Mouse (Mus musculus): Measurements from ENCODE around the gene Ralb.

Ralb gene

DNA sequence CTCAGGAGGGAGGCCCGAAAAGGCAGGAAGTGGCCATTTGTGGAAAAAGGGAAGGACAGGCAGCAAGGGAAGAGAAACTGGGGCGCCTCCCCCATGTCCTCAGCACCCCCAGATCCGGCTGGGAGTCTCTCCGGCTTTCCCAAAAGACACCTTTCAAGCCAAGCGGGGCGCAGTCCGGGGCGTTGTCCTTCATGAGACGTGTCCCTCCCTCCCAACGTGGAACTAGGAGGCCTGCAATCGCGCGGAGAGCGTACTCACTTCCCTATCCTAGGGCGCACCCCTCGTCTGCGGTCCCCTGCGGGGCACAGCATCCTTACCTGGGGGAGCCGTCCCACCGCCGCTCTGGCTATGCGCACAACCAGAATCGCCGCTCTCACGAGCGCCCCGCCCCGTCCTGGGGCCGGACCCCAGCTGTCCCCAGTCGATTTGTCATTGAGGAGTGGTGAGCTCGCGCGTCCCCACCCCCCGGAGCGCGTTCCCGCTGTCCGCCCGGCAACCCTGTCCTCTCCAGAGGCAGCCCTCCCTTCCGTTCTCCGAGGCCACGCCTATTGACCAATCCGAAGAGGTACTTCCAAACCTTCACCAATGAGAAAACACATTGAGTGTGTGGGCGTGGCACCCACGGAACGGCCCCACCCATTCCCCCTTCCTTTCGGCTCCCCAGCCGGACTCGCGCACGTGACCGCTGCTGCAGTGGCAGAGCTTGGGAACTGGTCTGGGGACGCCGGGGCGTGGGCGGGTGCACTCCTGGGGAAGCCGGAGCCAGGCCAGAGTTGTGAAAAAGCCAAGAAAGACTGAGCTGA, at the start of gene Ralb:
Gene Ralb (minus strand): TSS at position 535 of the 803 bp plus-strand sequence.
- DNase-seq (ENCODE audit: low spot score in 2 of 2) = peak; percentile 82 to 92

DNA sequence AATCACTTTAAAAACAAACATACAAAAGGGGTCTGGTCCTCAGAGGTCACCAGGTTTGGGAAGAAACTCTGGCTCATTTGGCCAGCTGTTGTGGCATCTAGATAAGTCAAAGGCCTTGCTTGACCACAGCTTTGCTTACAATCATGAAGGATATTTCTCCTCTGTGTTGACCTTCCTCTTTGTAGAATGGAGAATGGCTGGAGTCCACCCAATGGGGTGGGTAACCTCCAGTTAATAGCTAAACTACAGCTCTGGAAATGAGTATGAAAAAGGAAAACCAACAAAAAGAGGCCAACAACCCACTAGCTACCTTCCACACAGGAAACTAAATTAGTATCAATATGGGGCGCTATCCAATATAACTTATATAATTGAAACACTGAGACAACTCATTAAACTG, 47.1 kb upstream of the Ralb start:
- DNase-seq (ENCODE audit: low spot score in 2 of 2) = no peak

DNA sequence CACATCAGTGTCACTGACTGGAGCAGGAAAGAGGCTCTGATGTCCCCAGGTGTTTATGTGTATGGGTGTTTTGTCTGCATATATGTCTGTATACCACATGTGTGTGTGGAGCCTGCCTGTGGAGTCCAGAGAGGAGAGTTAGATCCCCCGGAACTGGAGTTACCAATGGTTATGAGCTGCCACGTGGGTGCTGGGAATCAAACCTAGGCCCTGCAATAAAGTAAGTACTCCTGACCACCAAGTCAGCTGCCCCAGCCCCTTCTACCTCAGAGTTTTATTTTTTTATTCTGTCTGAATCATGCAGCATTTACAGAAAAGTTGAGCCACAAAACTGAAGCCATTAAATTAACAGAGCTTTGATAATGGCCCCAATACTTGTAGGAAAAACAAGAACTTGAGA, 45.5 kb upstream of the Ralb start:
- DNase-seq (ENCODE audit: low spot score in 2 of 2) = no peak

DNA sequence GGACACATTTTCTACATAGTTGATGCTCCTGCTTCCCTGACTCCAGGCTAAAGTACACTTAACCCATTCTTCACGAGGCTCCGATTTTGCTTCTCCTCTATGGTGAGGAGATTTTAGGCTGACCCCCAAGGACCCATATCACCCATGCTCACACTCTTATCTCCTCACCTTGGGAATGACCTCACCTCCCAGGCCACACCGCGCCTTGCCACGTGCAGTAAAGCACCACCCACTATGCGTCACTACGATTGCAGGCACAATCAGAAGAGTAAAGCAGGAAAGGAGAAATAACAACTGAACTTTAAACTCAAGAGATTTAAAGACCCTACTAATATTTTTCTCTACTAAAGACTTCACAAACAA, 44.7 kb upstream of the Ralb start:
- DNase-seq (ENCODE audit: low spot score in 2 of 2) = no peak

DNA sequence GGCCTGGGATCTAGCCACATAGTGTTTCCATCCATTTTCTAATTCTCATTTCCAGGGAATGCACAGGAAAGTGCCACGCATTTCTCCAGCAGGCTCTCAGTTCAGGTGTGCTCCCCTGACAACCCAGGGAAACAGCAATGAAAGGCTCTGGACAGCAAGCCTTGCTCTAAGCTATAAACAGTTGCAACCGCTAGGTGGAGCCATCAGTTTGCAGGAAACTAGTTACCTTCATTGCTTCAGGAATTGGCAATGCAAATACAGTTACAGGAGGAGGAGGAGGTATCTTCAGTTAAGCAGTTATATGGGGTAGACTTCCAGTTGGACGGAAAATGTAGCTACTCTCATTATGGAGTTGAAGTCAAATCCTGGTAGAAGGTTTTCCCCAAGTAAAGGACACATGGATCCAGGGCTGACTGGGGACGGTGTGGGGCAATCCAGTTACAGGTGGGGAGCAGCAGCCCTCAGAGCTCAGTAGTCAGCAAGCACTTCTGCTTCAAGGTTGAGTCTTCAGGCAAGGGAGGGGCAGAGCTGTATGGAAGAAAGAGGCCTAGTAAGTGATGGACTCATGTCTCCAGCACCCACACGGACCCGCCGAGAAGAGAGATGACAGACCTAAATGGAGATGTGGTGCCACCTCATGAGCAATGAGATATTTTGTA, 44.2 kb upstream of the Ralb start:
- DNase-seq (ENCODE audit: low spot score in 2 of 2) = peak; percentile 54 to 77

DNA sequence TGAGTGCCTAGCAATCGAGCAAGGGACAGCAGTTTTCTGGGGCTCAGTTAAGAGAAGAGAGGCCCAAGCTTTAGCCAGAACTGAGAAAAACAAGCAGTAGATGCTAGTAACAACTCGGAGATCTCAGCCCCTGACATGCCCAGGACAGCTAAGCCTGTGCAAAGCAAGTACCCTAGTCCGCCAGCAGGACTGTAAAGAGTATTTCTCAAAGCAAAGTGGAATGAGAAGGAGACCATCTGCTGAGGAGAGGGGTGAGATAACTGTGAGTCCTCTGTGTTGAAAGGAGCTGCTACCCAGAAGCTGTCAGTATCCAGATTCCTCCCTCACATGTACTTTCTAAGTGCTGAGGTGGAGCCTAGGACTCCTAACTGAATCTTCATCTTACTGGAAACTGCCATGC, 41.9 kb upstream of the Ralb start:
- DNase-seq (ENCODE audit: low spot score in 2 of 2) = no peak

DNA sequence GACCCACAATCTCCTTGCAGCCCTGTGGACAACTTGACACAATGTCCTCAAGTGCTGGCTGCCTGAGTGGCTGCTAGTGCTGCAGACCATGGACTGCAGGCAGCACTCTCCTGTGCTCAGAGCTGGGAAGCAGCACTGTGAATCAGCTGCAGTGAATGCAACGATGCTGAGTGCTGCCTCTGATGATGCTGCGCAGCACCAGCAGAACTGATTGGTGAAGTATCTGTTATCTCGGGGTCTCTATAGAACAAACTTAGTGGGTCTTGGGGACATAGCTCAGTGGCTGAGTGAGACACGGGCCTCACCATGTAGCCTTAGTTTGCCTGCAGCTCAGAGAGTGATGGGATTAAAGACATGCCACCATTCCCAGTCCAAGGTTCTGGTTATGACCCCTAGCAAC, 41.1 kb upstream of the Ralb start:
- DNase-seq (ENCODE audit: low spot score in 2 of 2) = no peak

DNA sequence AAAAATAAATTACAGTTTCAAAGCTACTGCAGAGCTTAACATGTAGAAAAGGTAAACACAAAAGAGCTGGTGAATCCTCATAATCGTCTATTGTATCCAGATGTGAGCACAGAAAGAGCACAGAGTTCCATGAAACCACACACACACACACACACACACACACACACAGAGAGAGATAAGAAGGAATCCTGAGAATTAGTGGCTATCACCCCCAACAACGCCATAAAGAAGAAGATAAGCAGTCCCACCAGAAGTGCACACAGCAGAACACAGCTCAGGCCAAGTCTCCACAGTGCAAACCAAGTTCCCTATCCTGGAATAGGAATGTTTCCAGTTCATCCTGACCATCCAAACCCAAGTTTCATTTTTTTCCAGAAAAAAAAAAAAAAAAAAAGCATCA, 40.6 kb upstream of the Ralb start:
- DNase-seq (ENCODE audit: low spot score in 2 of 2) = no peak

DNA sequence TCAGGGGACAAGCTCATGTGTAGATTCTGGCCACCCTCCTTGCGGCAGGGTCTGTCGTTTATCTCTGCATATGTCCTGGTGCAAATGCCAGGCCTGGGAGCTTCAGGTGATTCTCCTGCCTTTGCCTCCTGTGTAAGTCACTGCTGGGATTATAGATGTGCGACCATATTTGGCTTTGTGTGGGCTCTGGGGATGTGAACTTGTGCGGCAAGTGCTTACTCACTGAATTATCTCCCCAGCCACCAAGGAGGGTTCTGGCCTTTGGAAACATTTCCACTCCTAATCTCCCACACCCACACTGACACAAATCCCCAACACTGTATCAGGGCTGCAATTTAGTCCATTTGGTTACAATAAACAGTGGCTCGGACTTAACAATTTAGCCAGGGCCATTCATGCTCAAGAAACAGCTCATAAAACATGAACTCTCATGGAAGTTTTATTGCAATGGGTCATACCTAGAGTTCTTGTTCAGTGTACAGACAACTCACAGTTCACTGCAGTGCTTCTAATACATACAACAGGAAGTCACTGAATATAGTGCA, 40.1 kb upstream of the Ralb start:
- no peak for DNase-seq (ENCODE audit: low spot score in 2 of 2)

DNA sequence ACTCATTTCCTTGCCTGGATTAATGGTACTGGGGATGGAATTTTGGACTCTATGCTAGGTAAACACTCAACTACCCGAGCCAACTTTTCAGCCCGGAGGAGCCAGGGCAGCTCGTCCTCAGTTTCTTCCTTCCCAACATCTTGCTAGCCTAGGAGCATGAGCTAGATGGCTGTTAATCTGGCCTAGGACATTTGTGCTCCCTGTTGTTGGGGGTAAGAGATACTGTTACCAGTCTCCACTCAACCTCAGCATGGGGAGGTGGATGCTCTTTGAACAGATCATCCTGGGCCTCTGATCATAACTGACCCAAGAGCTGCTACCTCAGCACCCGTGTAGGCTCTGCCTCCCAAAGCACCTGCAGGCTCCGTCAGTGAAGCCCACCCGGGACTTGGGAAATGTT, 38.7 kb upstream of the Ralb start:
- DNase-seq (ENCODE audit: low spot score in 2 of 2) = no peak

DNA sequence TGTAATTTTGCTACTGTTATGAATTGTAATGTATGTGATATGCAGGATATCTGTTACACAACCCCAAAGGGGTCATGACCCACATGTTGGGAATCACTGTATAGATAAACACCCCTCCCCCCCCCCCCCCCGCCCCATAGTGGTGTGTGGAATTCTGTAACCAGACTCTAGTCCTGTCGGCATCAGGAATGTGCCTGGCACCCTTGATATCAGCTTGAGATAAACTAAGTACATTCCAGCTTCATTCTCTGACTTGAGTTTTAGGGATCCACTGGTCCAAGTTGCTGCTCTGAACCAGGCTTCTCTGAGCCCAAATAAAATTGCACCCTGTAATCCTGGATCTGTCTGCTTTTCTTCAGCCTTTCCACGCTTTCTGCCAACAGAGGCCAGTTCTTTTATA, 37.0 kb upstream of the Ralb start:
- no peak for DNase-seq (ENCODE audit: low spot score in 2 of 2)

DNA sequence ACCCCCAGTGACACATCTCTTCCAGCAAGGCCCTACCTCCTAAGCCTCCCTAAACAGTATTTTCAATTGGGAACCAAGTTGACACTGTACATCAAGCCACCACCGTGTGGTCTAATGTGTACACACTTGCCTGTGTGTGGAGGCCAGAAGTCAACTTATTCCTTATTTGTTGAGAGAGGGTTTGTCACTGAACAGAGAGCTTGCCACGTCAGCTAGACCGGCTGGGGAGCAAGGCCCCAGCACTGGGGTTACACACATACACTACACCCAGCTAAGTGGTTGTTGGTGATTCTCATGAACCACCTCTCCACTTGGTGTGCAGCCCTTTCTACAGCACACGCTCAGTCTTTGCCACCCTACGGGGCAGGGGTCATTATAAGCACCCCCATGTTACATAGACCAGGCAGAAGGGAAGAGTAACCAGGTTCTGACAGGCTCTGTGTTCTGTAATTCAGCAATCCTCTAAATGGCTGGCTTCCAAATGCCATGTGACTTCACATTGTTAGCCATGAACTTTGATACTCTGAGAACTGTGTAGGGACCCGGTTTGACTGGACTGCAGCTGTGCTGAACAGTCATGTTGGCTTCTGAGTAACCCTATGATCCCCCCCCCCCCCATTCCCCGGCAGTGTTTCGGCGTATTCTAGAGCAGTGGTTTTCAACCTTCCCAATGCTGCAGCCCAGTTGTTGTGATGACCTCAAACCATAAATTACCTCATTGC, 36.4 kb upstream of the Ralb start:
- DNase-seq (ENCODE audit: low spot score in 2 of 2) = no peak

DNA sequence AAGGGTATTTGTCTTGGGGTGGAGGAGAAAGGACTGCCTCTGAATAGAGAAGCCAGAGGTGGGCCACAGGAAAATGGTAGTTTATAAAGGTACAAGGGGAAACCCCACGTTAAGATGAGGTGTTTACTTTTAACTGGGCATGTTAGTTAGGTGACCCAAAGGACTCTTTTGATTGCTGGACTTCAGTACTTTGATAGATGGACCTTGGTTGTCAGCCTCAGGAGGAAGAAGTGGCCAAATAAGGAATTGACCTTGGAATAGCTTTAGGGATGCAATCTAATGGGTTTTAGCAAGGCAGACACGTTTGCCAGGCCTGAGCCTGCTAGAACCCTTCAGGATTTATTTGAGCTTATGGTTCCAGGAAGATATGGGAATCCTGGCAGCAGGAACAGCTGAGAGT, 34.7 kb upstream of the Ralb start:
- DNase-seq (ENCODE audit: low spot score in 2 of 2) = no peak

DNA sequence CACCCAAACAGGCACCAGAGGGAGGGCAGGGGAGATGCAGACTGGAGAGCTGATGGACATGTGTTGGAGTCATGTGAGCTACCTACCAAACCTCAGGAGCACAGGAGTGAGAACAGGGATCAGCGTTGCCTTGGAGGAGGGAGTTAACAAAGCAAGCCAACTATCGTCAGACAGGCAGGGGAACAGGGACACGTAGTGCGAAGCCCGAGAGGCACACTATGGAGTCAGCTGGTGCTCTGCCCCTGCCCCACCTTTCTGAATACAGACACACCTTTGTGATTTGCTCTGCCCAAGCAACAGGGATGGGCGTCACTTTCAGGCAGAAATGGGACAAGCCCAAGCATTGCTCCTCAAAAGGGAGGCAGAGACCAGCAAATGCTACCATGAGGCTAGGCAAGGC, 33.1 kb upstream of the Ralb start:
- DNase-seq (ENCODE audit: low spot score in 2 of 2) = no peak

DNA sequence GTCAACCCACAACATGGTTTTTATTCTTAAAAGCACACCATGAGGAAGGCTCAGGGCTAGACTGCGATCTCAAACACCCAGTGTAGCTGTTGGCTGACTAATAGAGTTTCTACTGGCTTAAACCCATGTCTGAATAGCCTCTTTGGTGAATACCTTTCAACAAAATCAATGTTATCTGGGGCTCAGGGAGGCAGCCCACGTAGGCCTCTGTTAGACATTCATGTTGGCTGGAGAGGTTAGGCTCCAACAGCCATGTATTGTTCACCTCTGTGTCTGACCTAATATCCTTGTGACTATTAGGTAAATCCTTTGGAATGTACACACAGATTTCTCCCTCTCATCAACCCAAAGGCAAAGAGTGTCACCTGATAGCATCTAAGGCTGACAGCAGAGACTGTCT, 31.5 kb upstream of the Ralb start:
- no peak for DNase-seq (ENCODE audit: low spot score in 2 of 2)

DNA sequence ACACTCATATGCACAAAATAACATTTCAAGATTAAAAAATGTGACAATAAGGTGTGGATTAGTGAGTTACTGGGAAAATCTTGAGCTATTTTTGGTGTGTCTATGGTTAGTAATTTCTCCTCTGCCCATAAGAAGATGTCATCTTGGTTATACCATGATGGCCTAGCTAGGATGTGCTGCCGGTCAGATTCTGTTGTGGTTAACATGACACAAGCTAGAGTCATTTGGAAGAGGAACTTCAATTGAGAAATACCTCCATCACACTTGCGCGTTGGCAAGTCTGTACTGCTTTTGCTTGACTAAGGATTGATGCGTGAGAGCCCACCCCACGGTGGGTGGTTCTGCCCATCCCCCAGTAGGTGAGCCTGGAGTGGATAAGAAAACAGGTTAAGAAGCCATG, 29.7 kb upstream of the Ralb start:
- DNase-seq (ENCODE audit: low spot score in 2 of 2) = no peak

DNA sequence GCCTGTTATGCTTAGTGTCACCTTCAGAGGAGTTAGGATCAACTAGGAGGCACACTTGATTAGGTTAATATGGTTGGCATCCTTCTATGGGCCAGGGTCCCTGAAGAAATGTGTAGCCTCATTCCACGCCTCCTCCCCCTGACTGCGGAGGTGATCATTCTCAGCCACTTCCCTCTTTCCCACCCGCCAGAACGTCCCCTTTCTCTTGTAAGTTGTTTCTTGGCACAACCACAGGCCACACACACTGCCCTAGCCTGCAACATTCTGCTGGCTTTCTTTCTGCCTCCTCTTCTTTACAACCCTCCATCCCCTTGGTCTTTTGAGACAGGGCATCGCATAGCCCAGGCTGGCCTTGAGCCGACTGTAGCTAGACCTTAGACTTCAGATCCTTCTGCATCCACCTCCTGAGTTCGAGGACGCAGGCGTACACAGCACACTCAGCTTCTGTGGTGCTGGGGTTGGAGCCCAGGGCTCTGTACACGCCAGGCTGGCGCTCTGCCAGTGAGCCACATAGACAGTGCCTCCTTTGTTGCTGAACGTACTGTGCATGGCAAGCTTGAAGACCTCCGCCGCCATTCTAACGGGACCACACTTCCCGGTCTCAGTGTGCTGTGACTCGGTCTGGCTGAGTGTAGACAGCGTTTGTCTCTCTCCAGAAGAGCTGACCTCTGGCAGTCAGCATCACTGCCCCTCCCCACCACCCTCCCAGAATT, 28.7 kb upstream of the Ralb start:
- DNase-seq (ENCODE audit: low spot score in 2 of 2) = no peak

DNA sequence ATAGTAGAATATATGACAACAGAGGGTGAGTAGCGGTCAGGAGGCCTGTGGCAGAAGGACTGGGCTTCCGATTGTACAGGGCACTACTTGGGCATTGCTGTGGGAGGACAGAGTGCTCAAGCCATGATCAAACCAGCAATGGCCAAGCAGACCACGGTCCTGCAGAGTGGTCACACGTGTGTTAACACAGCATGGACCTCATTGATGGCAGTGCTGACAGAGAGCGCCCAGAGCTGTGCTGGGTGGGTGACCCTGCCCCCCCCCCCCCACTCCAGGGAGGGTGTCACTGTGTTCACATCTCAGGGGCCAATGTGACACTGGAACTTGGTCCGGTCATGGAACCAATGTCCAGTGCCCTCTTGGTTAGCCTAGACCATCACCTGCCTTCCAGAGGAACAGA, 27.6 kb upstream of the Ralb start:
- no peak for DNase-seq (ENCODE audit: low spot score in 2 of 2)

DNA sequence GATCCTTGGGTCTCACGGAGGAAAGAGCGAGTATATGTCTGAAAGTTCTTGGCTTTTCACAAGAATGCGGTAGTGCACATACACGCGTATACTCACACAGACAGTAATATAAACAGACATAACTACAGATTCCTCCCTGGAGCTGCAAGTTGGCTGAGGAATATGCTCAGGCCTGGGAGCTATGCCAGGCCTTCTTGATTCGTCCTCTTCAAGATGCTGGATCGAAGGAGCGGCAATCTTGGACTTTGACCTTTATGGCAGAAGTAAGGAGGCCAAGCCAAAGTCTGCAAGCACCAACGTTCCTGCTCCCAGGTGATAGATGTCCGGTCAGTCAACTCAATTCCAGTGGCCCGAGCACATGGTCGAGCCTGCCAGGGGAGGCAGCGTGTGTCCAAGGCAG, 26.3 kb upstream of the Ralb start:
- no peak for DNase-seq (ENCODE audit: low spot score in 2 of 2)

DNA sequence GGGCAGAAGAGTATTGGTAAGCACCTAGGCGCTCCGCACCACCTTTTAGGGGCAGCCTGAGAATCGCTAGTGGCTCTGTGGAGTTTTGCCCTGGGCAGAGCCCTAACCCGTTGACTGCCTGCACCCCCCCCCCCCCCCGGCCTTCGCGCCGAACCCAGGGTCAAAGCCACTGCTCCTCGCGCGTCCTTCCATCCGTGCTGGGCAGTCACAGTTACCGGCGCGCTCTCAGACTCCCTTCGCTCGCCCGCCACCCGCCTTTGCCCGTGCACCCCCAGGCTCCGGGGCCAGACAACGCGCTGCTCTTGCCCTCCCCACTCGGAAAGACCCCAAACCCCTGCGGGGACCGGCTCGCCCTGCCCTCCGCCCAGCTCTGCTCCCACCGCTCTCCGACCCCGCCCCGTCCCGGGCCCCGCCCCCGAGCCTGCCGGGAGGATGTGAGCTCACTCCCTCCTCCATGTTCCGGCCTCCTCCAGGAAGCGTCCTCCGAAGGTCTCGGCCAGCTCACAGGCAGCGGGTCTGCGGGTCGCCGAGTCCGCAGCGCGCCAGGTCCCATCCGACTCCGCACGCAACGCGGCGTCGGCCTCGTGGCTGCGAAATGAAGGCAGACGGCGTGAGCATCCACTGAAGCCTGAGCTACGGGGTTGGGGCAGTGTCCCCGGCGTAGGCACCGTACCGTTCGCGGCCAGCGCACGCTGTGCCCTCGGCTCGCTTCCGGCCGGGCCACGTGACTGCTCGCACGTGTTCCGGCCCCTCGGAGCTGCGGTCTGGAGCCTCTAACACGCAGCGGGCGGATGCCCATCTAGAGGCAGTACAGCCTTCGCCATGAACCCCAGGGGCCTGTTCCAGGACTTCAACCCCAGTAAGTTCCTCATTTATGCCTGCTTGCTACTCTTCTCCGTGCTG, 21.3 kb upstream of the Ralb start, which contains the start of gene Tmem185b:
Gene Tmem185b (plus strand): TSS at position 472 of the 903 bp plus-strand sequence.
- DNase-seq (ENCODE audit: low spot score in 2 of 2) = peak; percentile 74 to 82

DNA sequence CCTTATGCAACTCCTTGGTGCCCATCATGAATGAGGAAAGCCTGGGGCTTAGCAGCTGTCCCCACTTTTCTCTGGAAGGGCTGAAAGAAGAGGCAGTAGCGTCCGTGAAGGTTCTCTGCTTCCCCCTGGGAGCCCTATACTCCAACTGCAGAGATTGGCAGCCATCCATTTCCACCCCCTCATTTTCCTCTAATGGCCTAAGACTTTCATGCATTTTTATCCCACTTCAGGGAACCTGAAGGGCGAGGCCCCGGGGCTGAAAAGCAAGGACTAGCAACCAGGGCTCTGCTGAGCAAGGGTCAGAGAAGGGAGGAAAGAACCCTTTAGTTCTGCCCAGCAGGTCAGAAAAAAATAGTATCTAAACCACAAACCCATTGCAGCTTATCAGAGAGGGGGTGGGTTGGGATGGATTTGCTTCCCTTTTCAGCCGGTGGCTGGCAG, 20.4 kb upstream of the Ralb start:
- DNase-seq (ENCODE audit: low spot score in 2 of 2) = no peak
